Mouse (Mus musculus) neural tube, embryonic 15.5 days (tissue): ENCODE measurements around the gene Atp2c2. TPM values are rescaled to one million over a fixed set of nuclear protein-coding genes. Genes with fewer than 3 reads are reported as not detected.

ENCODE experiments used
- ATAC-seq: fragments of 200-750 bp; cut with Nextera tagmentation; 2 replicates; pipeline ENCODE4 v1.8.0; 2017; ENCODE audit warnings: mild to moderate bottlenecking, moderate TSS enrichment, moderate library complexity; ENCODE audit not compliant: low FRiP score
- H3K27ac ChIP-seq: fragments of 300-500 bp; sonication (generic); replicated peaks from 2 replicates; pipeline ENCODE4 v1.5.1; 2015; ENCODE audit warnings: mild to moderate bottlenecking, inconsistent platforms
- H3K27me3 ChIP-seq: fragments of 300-500 bp; sonication (generic); replicated peaks from 2 replicates; pipeline ENCODE4 v1.6.1; 2015; ENCODE audit warnings: inconsistent platforms
- H3K36me3 ChIP-seq: fragments of 300-500 bp; sonication (generic); 2 replicates; pipeline ENCODE4 v1.6.1; 2015; ENCODE audit warnings: inconsistent platforms
- H3K4me1 ChIP-seq: fragments of 300-500 bp; sonication (generic); 2 replicates; pipeline ENCODE4 v1.6.1; 2015; ENCODE audit warnings: inconsistent platforms
- H3K4me2 ChIP-seq: fragments of 300-500 bp; sonication (generic); 2 replicates; pipeline ENCODE4 v1.6.1; 2015; ENCODE audit warnings: inconsistent platforms, mild to moderate bottlenecking, moderate library complexity
- H3K4me3 ChIP-seq: fragments of 300-500 bp; sonication (generic); replicated peaks from 2 replicates; pipeline ENCODE4 v1.5.1; 2015; ENCODE audit warnings: mild to moderate bottlenecking, inconsistent platforms
- H3K9ac ChIP-seq: fragments of 300-500 bp; sonication (generic); replicated peaks from 2 replicates; pipeline ENCODE4 v1.6.1; 2015; ENCODE audit warnings: mild to moderate bottlenecking, inconsistent platforms
- H3K9me3 ChIP-seq: fragments of 300-500 bp; sonication (generic); replicated peaks from 2 replicates; pipeline ENCODE4 v1.6.1; 2016; ENCODE audit warnings: inconsistent platforms
- WGBS: fragments of 180-500 bp; shearing (Covaris S2); methylation state at CpG from one replicate; pipeline ENCODE4 v1.1.7; 2015; ENCODE audit warnings: mixed read lengths; 5-methylcytosine and 5-hydroxymethylcytosine counted together
- polyA plus RNA-seq: library from polyadenylated mRNA; unstranded; fragments of >200 nt; fragmentation: Nextera tagmentation; extraction: Ambion mirVana; gene quantifications from 2 replicates; pipeline ENCODE4 v1.2.1, GENCODE M21; 2015

Gene Atp2c2
- 0.36 and 0.41 TPM in 2 replicates for polyA plus RNA-seq

DNA sequence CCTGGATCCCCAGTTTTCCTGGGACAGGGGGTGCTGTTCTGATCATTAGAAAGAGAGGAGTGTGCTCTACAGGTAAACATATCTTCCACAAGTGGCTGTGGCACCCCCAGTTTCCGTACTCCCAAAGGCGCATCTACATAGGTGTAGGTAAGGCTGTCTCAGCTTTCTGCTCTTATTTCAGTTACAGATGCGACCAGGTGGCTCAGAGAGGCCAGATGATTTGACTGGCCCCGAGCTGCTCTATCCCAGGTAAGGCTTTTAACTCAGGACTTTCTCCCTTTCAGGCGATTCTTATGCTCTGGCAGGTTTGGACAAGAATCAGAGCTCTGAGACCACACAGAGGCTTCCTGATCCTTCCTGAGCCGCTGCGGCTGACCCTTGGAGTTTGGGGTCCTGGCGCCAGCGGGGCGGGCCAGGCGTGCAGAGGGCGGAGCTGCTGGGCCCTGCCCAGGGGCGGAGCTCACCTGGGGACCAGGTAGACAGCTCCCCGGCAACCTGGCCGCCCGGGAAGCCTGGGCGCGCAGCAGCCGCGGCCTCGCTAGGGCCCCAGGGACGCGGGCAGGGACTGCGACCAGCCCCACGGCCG, at the start of gene Atp2c2:
TSS of gene Atp2c2 (plus strand) at position 461 of the 586 bp plus-strand sequence.
- 3% methylated on average over 26 of the region's 26 CpGs for WGBS
- Histone ChIP-seq H3K27me3 (peaks cover 58% of the 10 kb centered on the region), H3K9me3 (no peaks in the 10 kb centered on the region), H3K9ac (no peak within 1 kb of the TSS), H3K36me3 (no peaks in the 10 kb centered on the region), H3K4me1 (peaks cover 13% of the 10 kb centered on the region), H3K27ac (no peak within 1 kb of the TSS), H3K4me3 (no peak within 1 kb of the TSS), H3K4me2 (0 out of 2 replicates have a peak within 1 kb of the TSS, but pooled peaks have one; percentile 15)
- ATAC-seq: no peak

DNA sequence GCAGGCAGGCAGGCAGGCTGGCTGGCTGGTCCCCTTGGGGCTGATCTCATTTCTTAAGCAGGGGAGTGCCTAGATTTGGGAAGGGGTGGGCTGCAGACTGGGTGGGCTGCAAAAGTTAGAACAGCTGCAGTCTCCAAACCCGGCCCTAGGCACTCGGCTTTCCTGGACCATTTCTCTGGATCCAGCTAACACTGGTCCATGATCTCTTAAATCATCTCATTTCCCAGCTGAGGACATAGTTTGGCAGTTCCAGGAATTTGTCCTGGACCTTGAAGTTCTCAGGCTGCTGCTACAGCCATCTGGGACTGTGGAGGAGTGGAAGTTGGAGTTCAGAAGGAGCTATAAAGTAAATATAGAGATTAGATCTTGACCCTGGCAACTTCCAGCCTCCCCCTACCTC, 48.5 kb upstream of the Atp2c2 start:
- H3K9me3 ChIP-seq: no peaks in the 10 kb centered on the region
- H3K4me2 ChIP-seq: no peak overlapping the region
- H3K9ac ChIP-seq: no peak overlapping the region
- no peak overlapping the region for H3K4me3 ChIP-seq
- no peaks in the 10 kb centered on the region for H3K36me3 ChIP-seq
- 76% methylated on average over 2 of the region's 2 CpGs for WGBS
- H3K27ac ChIP-seq: no peak overlapping the region
- no peaks in the 10 kb centered on the region for H3K4me1 ChIP-seq
- no peaks in the 10 kb centered on the region for H3K27me3 ChIP-seq
- ATAC-seq: no peak

DNA sequence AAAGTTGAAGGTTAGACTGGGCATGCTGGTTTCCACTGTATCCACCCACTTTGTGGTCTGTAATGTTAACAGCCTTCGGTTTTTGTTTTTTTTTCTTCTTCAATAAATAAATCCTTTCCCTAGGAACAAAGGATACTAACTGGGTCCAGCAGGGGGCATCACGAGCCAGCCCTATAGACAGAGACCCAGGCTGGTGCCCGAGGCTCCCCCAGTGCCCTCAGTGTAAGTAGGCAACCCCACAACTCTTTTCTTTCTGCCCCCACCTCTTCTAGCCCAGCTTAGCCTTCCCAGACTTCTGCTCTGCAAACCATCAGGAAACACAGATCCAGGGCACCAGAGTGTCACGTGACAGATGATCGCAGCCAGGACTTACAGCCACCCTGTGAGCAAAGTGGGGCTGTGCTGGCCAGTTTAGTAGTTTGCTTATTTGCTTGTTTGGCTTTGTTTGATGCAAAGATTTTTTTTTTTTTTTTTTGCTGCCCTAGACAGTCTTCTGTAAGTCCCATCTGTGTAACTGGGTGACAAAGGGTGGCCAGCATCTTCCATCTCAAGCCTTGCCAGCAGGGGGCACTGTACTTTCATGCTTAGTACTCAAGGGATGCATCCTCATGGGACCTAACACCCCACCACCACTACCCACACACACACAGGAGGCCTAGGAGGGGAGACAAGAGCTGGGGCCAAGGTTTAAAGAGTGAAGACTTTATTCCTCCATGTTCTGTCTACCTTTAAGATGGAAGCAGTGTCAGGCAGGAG, 42.9 kb upstream of the Atp2c2 start:
- no peaks in the 10 kb centered on the region for H3K27me3 ChIP-seq
- no peak overlapping the region for H3K9ac ChIP-seq
- no peak for ATAC-seq
- no peaks in the 10 kb centered on the region for H3K9me3 ChIP-seq
- H3K27ac ChIP-seq: no peak overlapping the region
- no peaks in the 10 kb centered on the region for H3K36me3 ChIP-seq
- WGBS: 57% methylated on average over 5 of the region's 5 CpGs
- H3K4me2 ChIP-seq: no peak overlapping the region
- peaks cover 9% of the 10 kb centered on the region for H3K4me1 ChIP-seq
- no peak overlapping the region for H3K4me3 ChIP-seq

DNA sequence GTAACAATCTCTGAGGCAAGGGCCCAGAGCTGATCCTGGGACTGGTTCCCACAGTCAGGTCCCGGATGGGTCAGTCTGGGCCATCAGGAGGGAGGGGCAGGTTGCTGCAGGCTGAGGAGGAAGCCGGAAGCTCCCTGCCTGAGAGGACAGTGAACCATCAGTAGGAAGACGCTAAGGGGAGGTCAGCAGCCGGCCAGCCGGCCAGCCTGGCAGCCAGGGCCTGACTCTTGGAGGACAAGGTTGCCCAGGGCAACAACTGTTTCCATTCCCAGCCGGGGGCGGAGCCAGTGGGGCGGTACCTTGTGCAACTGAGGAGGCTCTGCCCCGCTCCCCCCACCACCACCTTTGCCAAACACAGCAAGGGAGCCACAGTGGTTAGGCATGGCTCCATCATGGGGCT, 38.7 kb upstream of the Atp2c2 start:
- Histone ChIP-seq H3K27me3 (peaks cover 1% of the 10 kb centered on the region; the same call in 1 of the 2 replicates), H3K4me2 (no peak overlapping the region), H3K4me3 (no peak overlapping the region), H3K36me3 (no peaks in the 10 kb centered on the region), H3K4me1 (peaks cover 9% of the 10 kb centered on the region), H3K9ac (no peak overlapping the region), H3K9me3 (no peaks in the 10 kb centered on the region), H3K27ac (no peak overlapping the region)
- WGBS: 7% methylated on average over 9 of the region's 9 CpGs
- no peak for ATAC-seq

DNA sequence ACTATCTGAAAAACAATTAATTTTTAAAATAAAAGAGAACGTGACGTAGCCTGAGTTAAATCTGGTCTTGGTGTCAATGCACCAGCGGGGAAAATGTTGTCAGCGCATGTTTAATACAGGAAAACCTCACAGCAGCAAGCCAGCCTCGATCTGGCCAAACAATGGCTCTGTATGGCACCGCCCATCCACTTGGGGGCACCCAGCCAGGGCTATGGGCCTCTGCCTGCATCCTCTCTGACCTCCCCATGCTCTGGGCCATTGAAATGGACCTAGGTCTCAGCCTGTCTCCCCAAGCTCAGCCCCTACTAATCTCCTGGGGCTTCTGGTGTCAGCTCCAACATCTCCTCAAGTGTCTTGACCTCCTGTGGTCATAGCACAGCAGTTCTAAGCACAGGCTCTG, 37.9 kb upstream of the Atp2c2 start:
- WGBS: 62% methylated on average over 6 of the region's 6 CpGs
- no peak overlapping the region for H3K4me2 ChIP-seq
- no peaks in the 10 kb centered on the region for H3K36me3 ChIP-seq

DNA sequence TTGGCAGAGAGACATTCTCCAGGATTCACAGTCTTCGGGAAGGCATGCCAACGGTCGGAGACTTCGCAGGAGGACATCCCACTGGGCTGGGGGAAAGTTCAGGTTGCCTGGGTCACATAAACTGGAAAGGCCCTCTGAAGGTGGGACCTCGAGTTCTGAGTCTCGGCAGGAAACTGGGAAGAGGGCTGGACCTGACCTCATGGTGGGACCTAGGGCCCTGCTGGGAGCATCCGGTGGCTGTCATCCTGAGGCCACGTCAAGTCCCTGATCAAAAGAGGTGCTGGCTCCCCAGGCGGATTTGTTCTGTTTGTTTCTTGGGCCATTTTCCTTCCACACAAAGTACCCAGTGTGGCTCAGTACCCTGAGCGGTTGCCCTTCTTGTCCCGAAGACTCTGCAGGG, 36.4 kb upstream of the Atp2c2 start:
- Histone ChIP-seq H3K4me3 (no peak overlapping the region), H3K36me3 (no peaks in the 10 kb centered on the region), H3K27me3 (peaks cover 15% of the 10 kb centered on the region; the same call in 1 of the 2 replicates), H3K4me2 (no peak overlapping the region), H3K27ac (no peak overlapping the region), H3K4me1 (peaks cover 12% of the 10 kb centered on the region), H3K9ac (no peak overlapping the region), H3K9me3 (no peaks in the 10 kb centered on the region)
- ATAC-seq: no peak
- WGBS: 60% methylated on average over 11 of the region's 11 CpGs

More for the DNA sequence above, 37.9 kb upstream of the Atp2c2 start:
- no peak overlapping the region for H3K4me3 ChIP-seq
- H3K27me3 ChIP-seq: peaks cover 9% of the 10 kb centered on the region; the same call in 1 of the 2 replicates
- no peaks in the 10 kb centered on the region for H3K9me3 ChIP-seq
- H3K4me1 ChIP-seq: peaks cover 12% of the 10 kb centered on the region
- no peak overlapping the region for H3K9ac ChIP-seq
- ATAC-seq: no peak
- H3K27ac ChIP-seq: no peak overlapping the region

DNA sequence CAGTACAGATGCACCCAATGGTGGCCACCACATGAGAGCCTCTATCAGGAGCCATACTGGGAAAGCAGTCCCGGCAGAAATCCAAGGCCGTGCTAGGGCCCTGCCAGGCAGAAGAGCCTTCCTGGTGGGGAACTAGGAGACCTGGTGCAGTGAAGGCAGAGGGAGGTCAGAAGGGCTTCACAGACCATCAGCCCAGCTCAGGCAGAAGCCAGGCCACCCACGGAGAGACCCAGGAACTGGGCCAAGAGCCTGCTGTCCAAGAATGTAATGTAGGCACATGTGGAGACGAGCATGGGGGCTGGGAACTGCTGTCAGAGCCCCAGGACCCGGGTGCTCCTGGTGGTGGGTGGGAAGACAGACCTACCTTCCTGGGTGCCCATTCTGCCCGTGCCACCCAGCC, 34.5 kb upstream of the Atp2c2 start:
- H3K27me3 ChIP-seq: peaks cover 15% of the 10 kb centered on the region; the same call in 1 of the 2 replicates
- 84% methylated on average over 6 of the region's 6 CpGs for WGBS
- ATAC-seq: no peak
- H3K4me3 ChIP-seq: no peak overlapping the region
- no peak overlapping the region for H3K9ac ChIP-seq
- H3K27ac ChIP-seq: no peak overlapping the region
- H3K36me3 ChIP-seq: no peaks in the 10 kb centered on the region
- peaks cover 12% of the 10 kb centered on the region for H3K4me1 ChIP-seq
- H3K4me2 ChIP-seq: no peak overlapping the region
- H3K9me3 ChIP-seq: no peaks in the 10 kb centered on the region

DNA sequence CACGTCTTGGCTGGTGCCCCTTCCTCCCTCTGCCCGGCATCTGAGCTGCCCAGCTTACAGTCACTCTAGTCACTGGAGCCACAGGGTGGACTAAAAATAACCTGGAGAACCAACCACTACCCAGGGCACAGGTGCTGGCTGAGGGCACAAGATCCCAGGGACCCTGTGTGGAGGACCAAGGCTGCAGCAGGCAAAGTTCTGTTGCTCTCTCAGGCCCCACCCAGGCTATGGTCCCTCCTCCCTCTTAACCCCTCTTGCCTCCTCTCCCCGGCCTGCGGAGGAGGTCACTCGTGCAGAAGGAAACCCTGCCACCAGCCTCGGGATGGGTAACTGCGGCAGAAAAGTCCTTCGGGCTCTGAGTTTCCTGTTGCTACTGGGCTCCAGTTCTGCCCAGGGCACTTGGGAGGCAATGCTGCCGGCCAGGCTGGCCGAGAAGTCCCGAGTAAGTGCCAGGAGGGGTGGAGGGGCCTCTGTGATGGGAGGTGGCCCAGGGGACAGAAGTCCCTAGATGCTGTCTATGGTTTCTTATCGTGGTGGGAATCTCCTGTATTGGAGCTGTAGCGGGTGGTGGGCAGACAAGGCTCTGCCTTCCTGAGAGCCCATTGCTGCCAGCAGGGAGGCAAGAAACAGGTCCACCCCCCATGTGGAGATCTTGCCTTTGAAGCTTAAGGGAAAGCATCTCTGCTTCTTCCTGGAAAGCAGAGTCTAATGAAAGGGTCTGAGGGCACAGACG, 33.4 kb upstream of the Atp2c2 start, which contains the start of gene Wfdc1:
TSS of gene Wfdc1 (plus strand) at position 147 of the 733 bp plus-strand sequence.
- Histone ChIP-seq H3K4me1 (peaks cover 5% of the 10 kb centered on the region; the same call in 1 of the 2 replicates), H3K9ac (no peak within 1 kb of the TSS), H3K4me2 (peak within 1 kb of the TSS; percentile 25)

DNA sequence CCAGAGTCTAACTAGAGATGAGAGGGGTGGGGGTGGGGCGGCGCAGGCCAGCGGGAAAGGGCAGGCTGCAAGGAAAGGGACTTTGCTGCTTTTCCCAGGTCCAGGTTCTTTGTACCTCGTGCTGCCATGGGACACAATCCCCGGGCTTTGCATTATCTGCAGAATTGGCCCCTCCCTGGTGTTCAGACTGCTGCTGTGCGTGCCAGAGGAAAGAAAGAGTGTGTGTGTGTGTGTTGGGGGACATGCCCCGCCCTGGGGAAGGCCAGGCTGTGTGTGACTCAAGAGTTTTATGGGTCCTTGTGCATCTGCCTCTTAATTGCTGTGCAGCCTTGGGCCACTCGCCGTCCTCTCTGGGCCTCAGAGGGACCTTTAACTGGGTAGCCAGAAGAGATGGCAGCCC, 31.4 kb upstream of the Atp2c2 start:
- peaks cover 15% of the 10 kb centered on the region; the same call in 1 of the 2 replicates for H3K27me3 ChIP-seq
- ATAC-seq: no peak
- 52% methylated on average over 9 of the region's 9 CpGs for WGBS
- H3K9ac ChIP-seq: no peak overlapping the region
- H3K27ac ChIP-seq: no peak overlapping the region
- H3K4me1 ChIP-seq: 0 out of 2 replicates have a peak, but pooled peaks cover 3% of the 10 kb centered on the region
- H3K4me3 ChIP-seq: no peak overlapping the region
- no peaks in the 10 kb centered on the region for H3K9me3 ChIP-seq
- no peaks in the 10 kb centered on the region for H3K36me3 ChIP-seq
- H3K4me2 ChIP-seq: no peak overlapping the region

More for the DNA sequence above, 33.4 kb upstream of the Atp2c2 start, which contains the start of gene Wfdc1:
- WGBS: 21% methylated on average over 14 of the region's 14 CpGs
- no peak within 1 kb of the TSS for H3K27ac ChIP-seq
- H3K9me3 ChIP-seq: no peaks in the 10 kb centered on the region
- no peak for ATAC-seq
- no peaks in the 10 kb centered on the region for H3K36me3 ChIP-seq
- no peak within 1 kb of the TSS for H3K4me3 ChIP-seq
- peaks cover 15% of the 10 kb centered on the region; the same call in 1 of the 2 replicates for H3K27me3 ChIP-seq

DNA sequence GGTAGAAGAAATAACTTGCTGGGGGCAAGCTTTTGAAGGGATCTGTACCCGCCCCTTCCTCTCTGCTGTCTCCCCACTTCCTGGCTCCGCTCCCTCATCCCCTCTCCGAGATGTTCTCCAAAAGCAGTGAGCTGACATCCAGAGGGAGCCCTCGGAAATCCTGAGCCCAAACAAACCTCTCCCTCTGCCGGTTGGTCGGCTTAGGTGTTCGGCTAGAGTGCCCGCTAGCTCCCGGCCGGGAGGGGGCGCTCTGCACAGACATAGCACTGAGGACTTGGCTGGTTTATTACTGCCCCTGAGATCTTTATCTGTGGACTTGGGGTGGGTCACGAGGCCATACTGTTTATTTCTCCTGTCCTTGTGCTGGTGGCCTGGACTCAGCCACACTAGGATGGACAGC, 30.5 kb upstream of the Atp2c2 start:
- Histone ChIP-seq H3K27me3 (peaks cover 15% of the 10 kb centered on the region; the same call in 1 of the 2 replicates), H3K27ac (no peak overlapping the region), H3K4me3 (no peak overlapping the region), H3K9me3 (no peaks in the 10 kb centered on the region), H3K36me3 (no peaks in the 10 kb centered on the region), H3K4me1 (0 out of 2 replicates have a peak, but pooled peaks cover 3% of the 10 kb centered on the region), H3K4me2 (no peak overlapping the region), H3K9ac (no peak overlapping the region)
- WGBS: 62% methylated on average over 12 of the region's 12 CpGs
- no peak for ATAC-seq

DNA sequence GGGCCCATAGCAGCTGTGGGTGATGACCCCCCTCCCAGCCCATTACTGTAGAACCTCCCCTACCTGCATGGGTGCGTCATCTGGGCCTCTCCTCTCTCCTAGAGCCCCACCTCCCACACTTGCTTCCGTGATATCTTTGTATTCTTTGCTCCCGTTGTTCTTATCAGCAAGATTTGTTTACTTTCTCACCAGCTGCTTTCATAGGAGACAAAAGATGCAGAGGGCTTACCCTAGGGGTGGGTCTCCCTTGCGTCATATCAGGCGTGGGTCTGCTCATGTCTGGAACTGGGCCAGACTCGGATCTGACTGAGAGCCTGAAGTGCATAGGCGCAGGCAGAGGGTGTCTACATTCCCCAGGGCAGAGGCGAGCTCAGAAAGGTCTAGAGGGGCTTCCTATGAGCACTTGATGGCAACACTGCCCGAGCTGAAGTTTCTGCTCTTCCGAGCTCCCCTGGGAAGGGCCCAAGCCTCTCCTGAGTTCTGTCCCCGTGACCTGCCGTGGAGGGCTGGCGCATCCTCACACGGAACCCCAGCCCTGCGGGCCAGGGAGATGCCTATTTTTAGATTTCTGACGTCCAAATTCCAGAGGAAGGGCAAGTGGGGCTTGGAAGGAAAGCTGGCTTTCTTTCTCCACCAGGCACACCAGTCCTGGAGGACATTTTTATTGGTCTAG, 29.3 kb upstream of the Atp2c2 start:
- Histone ChIP-seq H3K9ac (no peak overlapping the region), H3K27me3 (peaks cover 15% of the 10 kb centered on the region; the same call in 1 of the 2 replicates), H3K4me1 (0 out of 2 replicates have a peak, but pooled peaks cover 3% of the 10 kb centered on the region), H3K36me3 (no peaks in the 10 kb centered on the region), H3K9me3 (no peaks in the 10 kb centered on the region), H3K4me3 (no peak overlapping the region), H3K4me2 (no peak overlapping the region), H3K27ac (no peak overlapping the region)
- ATAC-seq: no peak
- WGBS: 68% methylated on average over 16 of the region's 16 CpGs
